Mouse (Mus musculus) lung, embryonic 14.5 days (tissue): ENCODE measurements around the gene Nek2. TPM values are rescaled to one million over a fixed set of nuclear protein-coding genes. Genes with fewer than 3 reads are reported as not detected.

Experiments used
- ATAC-seq: fragments of 200-750 bp; cut with Nextera tagmentation; 2 replicates; pipeline ENCODE4 v1.8.0; 2017; ENCODE audit warnings: mild to moderate bottlenecking, moderate TSS enrichment, moderate library complexity; ENCODE audit not compliant: insufficient read depth
- DNase-seq: peaks from one replicate; pipeline ENCODE4 v3.0.0-alpha.2; 2015
- H3K27ac ChIP-seq: fragments of 300-500 bp; sonication (generic); 2 replicates; pipeline ENCODE4 v1.5.1; 2014; ENCODE audit warnings: low read depth, mild to moderate bottlenecking, moderate library complexity
- H3K27me3 ChIP-seq: fragments of 300-500 bp; sonication (generic); 2 replicates; pipeline ENCODE4 v1.6.1; 2014; ENCODE audit warnings: low read length, control low read depth; ENCODE audit not compliant: insufficient read depth
- H3K36me3 ChIP-seq: fragments of 300-500 bp; sonication (generic); 2 replicates; pipeline ENCODE4 v1.6.1; 2014; ENCODE audit warnings: control low read depth; ENCODE audit not compliant: insufficient read depth
- H3K4me1 ChIP-seq: fragments of 300-500 bp; sonication (generic); 2 replicates; pipeline ENCODE4 v1.6.1; 2014; ENCODE audit warnings: antibody characterized with exemption, control low read depth; ENCODE audit not compliant: insufficient read depth
- H3K4me2 ChIP-seq: fragments of 300-500 bp; sonication (generic); 2 replicates; pipeline ENCODE4 v1.6.1; 2014; ENCODE audit warnings: mild to moderate bottlenecking
- H3K4me3 ChIP-seq: fragments of 300-500 bp; sonication (generic); 2 replicates; pipeline ENCODE4 v1.5.1; 2014; ENCODE audit warnings: low read depth, low read length
- H3K9ac ChIP-seq: fragments of 300-500 bp; sonication (generic); 2 replicates; pipeline ENCODE4 v1.6.1; 2014
- H3K9me3 ChIP-seq: fragments of 300-500 bp; sonication (generic); 2 replicates; pipeline ENCODE4 v1.6.1; 2016; ENCODE audit warnings: low read depth, low read length, control low read depth
- CTCF ChIP-seq: IDR thresholded peaks from 2 replicates; pipeline ENCODE4 v1.5.1; 2016; ENCODE audit warnings: antibody characterized with exemption, low read depth
- WGBS: fragments of 180-500 bp; shearing (Covaris S2); extraction: QIAGEN DNeasy Blood & Tissue Kit; methylation state at CpG from one replicate; pipeline ENCODE4 v1.1.7; 2014; 5-methylcytosine and 5-hydroxymethylcytosine counted together
- polyA plus RNA-seq: library from polyadenylated mRNA; unstranded; fragments of >200 nt; fragmentation: Nextera tagmentation; extraction: Ambion mirVana; gene quantifications from 2 replicates; pipeline ENCODE4 v1.2.1, GENCODE M21; 2014

Nek2 gene
- polyA plus RNA-seq, 1 experiment from 2014 or later = 46.8 TPM

DNA sequence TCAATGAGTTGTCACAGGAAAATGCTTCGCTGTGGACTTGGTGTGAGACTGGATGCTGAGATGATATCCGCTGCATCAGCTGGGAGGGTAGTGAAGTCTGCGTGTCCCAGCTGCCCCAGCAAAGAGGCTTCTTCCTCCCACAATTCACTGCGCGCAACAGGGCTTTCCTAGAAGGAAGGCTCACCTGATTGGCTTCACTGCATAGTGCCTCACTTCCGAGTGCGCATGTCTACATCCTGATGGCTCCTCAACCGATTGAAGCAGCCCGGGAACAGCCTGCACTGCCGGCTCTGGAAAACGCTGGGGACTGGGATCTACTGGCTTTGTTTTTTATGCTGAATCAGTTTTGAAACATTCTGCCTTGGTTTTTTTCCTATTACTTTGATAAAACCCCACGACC is 21.0 kb downstream of the Nek2 start:
- no peak overlapping the region for H3K9ac ChIP-seq
- no peaks in the 10 kb centered on the region for H3K36me3 ChIP-seq
- H3K4me2 ChIP-seq = no peak overlapping the region
- no peak for ATAC-seq
- H3K27ac ChIP-seq = no peak overlapping the region
- no peak for TF ChIP-seq CTCF
- H3K4me1 ChIP-seq = no peaks in the 10 kb centered on the region
- WGBS = 81% methylated on average over 12 of the region's 12 CpGs
- no peaks in the 10 kb centered on the region for H3K9me3 ChIP-seq
- no peak overlapping the region for H3K4me3 ChIP-seq
- no peak for DNase-seq
- no peaks in the 10 kb centered on the region for H3K27me3 ChIP-seq

DNA sequence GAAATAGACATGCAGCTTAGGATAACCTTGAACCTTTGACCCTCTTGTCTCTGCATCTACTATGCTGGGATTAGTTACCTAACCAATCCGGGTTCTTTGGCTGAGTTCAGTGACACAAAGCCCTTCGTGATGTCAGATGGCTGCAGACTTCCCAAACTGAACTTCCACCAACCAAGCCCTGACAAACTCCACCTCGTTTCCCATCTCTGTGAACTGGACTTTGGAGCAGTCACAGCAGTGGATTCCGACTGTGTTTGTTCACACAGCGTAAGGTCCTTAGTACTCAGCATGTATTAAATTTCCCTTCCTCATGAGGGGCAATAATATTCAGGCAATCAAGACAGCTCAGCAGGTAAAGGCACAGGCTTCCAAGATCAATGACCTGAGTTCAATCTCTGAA is 25.4 kb downstream of the Nek2 start:
- TF ChIP-seq CTCF = no peak
- Histone ChIP-seq H3K9me3 (no peaks in the 10 kb centered on the region), H3K4me2 (no peak overlapping the region), H3K4me3 (no peak overlapping the region), H3K27ac (no peak overlapping the region), H3K9ac (no peak overlapping the region), H3K27me3 (no peaks in the 10 kb centered on the region), H3K4me1 (no peaks in the 10 kb centered on the region), H3K36me3 (no peaks in the 10 kb centered on the region)
- WGBS = 68% methylated on average over 5 of the region's 5 CpGs
- DNase-seq (no peak), ATAC-seq (no peak)

DNA sequence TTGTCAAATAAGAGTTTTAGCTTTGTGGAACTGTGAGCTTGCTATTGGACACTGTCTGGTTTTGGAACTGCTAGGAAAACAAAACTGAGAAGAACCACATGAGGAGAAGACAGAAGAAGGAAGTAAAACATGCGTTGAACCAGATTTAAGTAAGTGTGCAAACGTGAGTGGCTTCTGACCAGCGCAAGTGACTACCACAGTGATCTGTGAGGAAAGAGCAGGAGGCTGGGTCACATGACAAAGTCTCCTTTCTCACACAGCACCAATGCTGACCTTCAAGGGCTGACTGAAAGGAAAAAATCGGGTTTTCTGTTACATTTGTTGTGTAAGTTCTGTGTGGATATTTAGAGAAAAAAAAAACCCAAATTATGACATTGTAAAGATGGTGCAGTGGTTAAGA is 28.3 kb downstream of the Nek2 start:
- Histone ChIP-seq H3K9ac (no peak overlapping the region), H3K27me3 (no peaks in the 10 kb centered on the region), H3K4me1 (no peaks in the 10 kb centered on the region), H3K9me3 (no peaks in the 10 kb centered on the region), H3K27ac (no peak overlapping the region), H3K36me3 (no peaks in the 10 kb centered on the region), H3K4me2 (no peak overlapping the region), H3K4me3 (no peak overlapping the region)
- ATAC-seq = no peak
- TF ChIP-seq CTCF = no peak
- 45% methylated on average over 4 of the region's 4 CpGs for WGBS
- no peak for DNase-seq

DNA sequence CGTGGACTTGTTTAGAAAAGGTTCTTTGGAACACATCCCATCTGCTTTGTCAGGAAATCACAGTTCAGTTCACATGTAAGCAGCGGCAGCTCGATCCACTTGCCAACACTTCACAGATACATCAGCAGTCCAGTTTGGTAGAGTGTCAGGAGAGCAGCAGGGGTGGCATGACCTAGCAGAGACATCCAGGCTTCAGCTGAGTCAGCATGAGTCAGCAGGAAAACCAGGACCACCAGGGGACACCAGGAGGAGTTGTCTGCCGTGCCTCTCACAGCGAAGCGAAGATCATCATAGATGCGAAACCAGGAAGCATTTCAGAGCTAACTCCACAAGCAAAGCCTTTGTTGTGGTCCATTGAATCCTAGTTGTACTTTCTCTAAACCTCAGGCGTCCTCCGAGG is 32.2 kb downstream of the Nek2 start:
- DNase-seq (peak; percentile 24), ATAC-seq (no peak)
- no peaks in the 10 kb centered on the region for H3K9me3 ChIP-seq
- H3K9ac ChIP-seq = no peak overlapping the region
- no peaks in the 10 kb centered on the region for H3K27me3 ChIP-seq
- no peaks in the 10 kb centered on the region for H3K36me3 ChIP-seq
- no peak overlapping the region for H3K27ac ChIP-seq
- no peak overlapping the region for H3K4me2 ChIP-seq
- H3K4me3 ChIP-seq = no peak overlapping the region
- 65% methylated on average over 9 of the region's 9 CpGs for WGBS
- TF ChIP-seq CTCF = no peak
- no peaks in the 10 kb centered on the region for H3K4me1 ChIP-seq

DNA sequence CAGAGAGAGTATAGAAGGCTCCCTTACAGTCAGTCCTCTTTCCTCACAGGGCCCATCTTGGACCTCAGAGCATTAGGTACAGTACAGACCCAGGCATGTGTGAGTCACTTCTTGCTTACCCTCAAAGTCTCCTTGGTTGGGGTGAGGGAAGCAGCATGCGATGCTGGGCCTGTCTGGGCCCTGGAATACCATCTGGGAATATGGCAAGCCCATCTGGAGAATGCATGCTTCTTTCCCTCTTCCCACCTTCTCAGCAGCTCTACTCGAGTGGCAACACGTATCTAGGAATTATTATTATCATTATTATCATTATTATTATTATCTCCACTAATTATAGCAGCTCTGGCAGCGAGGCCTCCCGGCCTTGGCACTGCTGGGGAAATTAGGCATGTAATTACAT is 33.5 kb downstream of the Nek2 start:
- no peak for ATAC-seq
- Histone ChIP-seq H3K9ac (no peak overlapping the region), H3K9me3 (no peaks in the 10 kb centered on the region), H3K4me3 (no peak overlapping the region), H3K36me3 (no peaks in the 10 kb centered on the region), H3K4me2 (no peak overlapping the region), H3K27me3 (no peaks in the 10 kb centered on the region), H3K27ac (no peak overlapping the region), H3K4me1 (no peaks in the 10 kb centered on the region)
- no peak for TF ChIP-seq CTCF
- DNase-seq = no peak
- 81% methylated on average over 5 of the region's 5 CpGs for WGBS

DNA sequence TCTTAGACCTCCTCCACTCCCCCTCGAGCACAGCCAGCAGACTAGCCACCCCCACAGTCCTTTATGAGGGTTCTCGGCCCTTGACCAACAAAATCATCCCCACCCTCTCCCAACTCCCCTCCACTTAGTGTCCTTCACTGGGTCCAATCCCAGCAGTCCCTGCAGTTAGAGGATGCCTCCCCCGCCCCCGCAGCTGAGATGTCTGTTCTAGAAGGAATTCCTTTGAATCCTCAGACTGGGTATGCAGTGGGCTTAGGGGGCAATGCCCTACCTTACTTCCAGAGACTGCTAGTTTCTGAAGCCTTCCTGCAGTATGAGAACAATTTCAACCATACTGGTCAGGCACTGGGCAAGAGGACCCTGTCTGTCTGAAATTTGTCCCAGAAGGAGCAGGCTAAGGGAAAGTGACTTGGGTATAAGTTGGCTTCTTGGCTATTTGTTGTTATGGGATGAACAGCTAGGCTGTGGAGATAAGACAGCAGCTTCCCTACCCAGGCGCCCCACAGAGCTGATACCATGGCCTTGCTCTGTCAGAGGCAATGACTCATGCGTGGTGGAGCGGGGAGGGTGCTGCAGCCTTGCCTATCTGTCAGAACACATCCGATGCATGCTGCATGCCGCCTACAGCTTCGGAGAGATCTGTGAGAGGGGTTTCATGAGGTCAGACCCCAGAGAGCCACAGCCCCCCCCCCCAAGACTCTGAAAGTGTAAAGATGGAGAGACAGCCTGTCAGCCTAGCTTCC is 34.1 kb downstream of the Nek2 start:
- no peak overlapping the region for H3K9ac ChIP-seq
- peak overlapping the region; percentile 24; the same call in 1 of the 2 replicates for H3K27ac ChIP-seq
- H3K36me3 ChIP-seq = no peaks in the 10 kb centered on the region
- ATAC-seq (peak; percentile 84), DNase-seq (peak; percentile 16)
- H3K27me3 ChIP-seq = no peaks in the 10 kb centered on the region
- TF ChIP-seq CTCF = no peak
- no peak overlapping the region for H3K4me3 ChIP-seq
- H3K4me1 ChIP-seq = no peaks in the 10 kb centered on the region
- H3K4me2 ChIP-seq = no peak overlapping the region
- 46% methylated on average over 10 of the region's 10 CpGs for WGBS
- no peaks in the 10 kb centered on the region for H3K9me3 ChIP-seq

DNA sequence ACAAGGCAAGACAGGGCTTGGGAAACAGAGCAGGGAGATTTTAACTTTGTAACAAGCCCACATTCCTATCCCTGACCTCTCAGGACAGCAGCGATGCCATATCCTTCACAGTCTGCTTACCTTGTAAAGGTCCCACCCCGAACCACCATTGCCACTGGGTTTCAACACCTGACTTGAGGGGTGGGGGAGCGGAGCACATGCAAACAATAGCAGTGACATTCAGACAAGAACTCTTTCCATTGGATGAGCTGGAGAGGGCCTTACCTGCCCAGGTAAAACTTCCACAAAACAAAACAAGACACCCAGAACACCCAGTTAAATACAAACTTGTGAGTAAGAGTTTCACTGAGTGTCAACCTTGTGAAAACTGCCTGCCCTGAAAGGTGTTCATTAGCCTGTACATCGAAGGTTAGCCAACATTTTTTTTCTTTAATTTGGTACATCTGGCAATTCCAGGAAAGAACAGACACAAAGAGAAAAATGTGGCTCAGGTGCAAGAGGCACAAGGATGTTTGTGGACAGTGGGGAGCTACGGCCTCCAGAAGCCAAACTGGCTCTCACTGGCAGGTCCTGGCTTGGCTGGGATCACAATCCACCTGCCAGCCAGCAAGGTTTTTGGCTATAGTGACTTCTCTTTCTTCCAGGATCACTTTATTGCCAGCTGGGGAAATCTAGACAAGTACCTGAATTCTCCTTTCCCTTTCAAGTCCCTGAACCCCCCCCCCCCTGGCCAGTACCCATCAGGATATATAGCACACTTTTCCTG is 35.8 kb downstream of the Nek2 start:
- Histone ChIP-seq H3K4me2 (no peak overlapping the region), H3K27ac (no peak overlapping the region), H3K9ac (no peak overlapping the region), H3K9me3 (no peaks in the 10 kb centered on the region), H3K4me1 (no peaks in the 10 kb centered on the region), H3K27me3 (no peaks in the 10 kb centered on the region), H3K4me3 (no peak overlapping the region), H3K36me3 (no peaks in the 10 kb centered on the region)
- 66% methylated on average over 5 of the region's 5 CpGs for WGBS
- no peak for ATAC-seq
- DNase-seq = no peak
- no peak for TF ChIP-seq CTCF
